Mouse (Mus musculus) CD4-positive, CD25-positive, alpha-beta regulatory T cell, adult 4 months (primary cell): ENCODE measurements at regions not wholly inside any gene's neighbourhood (a gene's known extent, or its start where the extent isn't known, plus 50 kb on each side); places are given as distances from the start of the nearest gene placed in this dataset.
"Not testable (repeated sequence)": the region's sequence is repeated elsewhere in the genome, so short reads cannot be mapped to it uniquely, and the experiment has no call there.

Experiments used
- ATAC-seq: one replicate; pipeline ENCODE4 v1.8.0; 2017

- ATAC-seq: no peak
These were observed 599.7 kb upstream of the Adamts5 start for GRCm38 (mm10) chr16:86501074-86501952.

- ATAC-seq: no peak
These were observed 573.5 kb upstream of the Adamts5 start for GRCm38 (mm10) chr16:86475145-86475544.

- ATAC-seq: no peak
These were observed 571.6 kb upstream of the Adamts5 start for GRCm38 (mm10) chr16:86473059-86473740.

GRCm38 (mm10) chr16:86461073-86461472 lies 559.4 kb upstream of the Adamts5 start:
- ATAC-seq: no peak

- ATAC-seq: no peak
These were observed 555.0 kb upstream of the Adamts5 start for GRCm38 (mm10) chr16:86456649-86457048.

GRCm38 (mm10) chr16:86454810-86455209 lies 553.2 kb upstream of the Adamts5 start:
- ATAC-seq: no peak

- ATAC-seq: no peak
These were observed 552.4 kb upstream of the Adamts5 start for GRCm38 (mm10) chr16:86454031-86454430.

GRCm38 (mm10) chr16:86448478-86449160 lies 547.0 kb upstream of the Adamts5 start:
- ATAC-seq: no peak

GRCm38 (mm10) chr16:86419458-86419857 lies 517.8 kb upstream of the Adamts5 start:
- not testable (repeated sequence) for ATAC-seq

- ATAC-seq: no peak
These were observed 502.7 kb upstream of the Adamts5 start for GRCm38 (mm10) chr16:86404309-86404708.

- ATAC-seq: no peak
These were observed 499.8 kb upstream of the Adamts5 start for GRCm38 (mm10) chr16:86401381-86401780.

- no peak for ATAC-seq
These were observed 497.7 kb upstream of the Adamts5 start for GRCm38 (mm10) chr16:86399288-86399687.

GRCm38 (mm10) chr16:86397521-86397920 lies 495.9 kb upstream of the Adamts5 start:
- no peak for ATAC-seq

- ATAC-seq: no peak
These were observed 487.6 kb upstream of the Adamts5 start for GRCm38 (mm10) chr16:86389063-86389723.

- no peak for ATAC-seq
These were observed 486.5 kb upstream of the Adamts5 start for GRCm38 (mm10) chr16:86388128-86388527.

GRCm38 (mm10) chr16:86377991-86378390 lies 476.4 kb upstream of the Adamts5 start:
- ATAC-seq: no peak

- no peak for ATAC-seq
These were observed 470.0 kb upstream of the Adamts5 start for GRCm38 (mm10) chr16:86371652-86372051.

GRCm38 (mm10) chr16:86368449-86368848 lies 466.8 kb upstream of the Adamts5 start:
- ATAC-seq: no peak

- ATAC-seq: no peak
These were observed 464.6 kb upstream of the Adamts5 start for GRCm38 (mm10) chr16:86366197-86366596.

GRCm38 (mm10) chr16:86361099-86361498 lies 459.5 kb upstream of the Adamts5 start:
- ATAC-seq: no peak

GRCm38 (mm10) chr16:86355036-86355435 lies 453.4 kb upstream of the Adamts5 start:
- no peak for ATAC-seq

- no peak for ATAC-seq
These were observed 446.1 kb upstream of the Adamts5 start for GRCm38 (mm10) chr16:86347753-86348152.

GRCm38 (mm10) chr16:86346916-86347315 lies 445.3 kb upstream of the Adamts5 start:
- no peak for ATAC-seq
